Mouse (Mus musculus) CD4-positive, CD25-positive, alpha-beta regulatory T cell, adult 2 months (primary cell): ENCODE measurements at regions not wholly inside any gene's neighbourhood (a gene's known extent, or its start where the extent isn't known, plus 50 kb on each side); places are given as distances from the start of the nearest gene placed in this dataset.
"Not testable (repeated sequence)": the region's sequence is repeated elsewhere in the genome, so short reads cannot be mapped to it uniquely, and the experiment has no call there.

ENCODE experiments used
- DNase-seq: peaks from one replicate; pipeline ENCODE4 v3.0.0-alpha.2; 2012; ENCODE audit warnings: low read depth, low spot score

- no peak for DNase-seq
These were observed 272.7 kb downstream of the Diras2 start for GRCm38 (mm10) chr13:52258373-52258772.

DNA sequence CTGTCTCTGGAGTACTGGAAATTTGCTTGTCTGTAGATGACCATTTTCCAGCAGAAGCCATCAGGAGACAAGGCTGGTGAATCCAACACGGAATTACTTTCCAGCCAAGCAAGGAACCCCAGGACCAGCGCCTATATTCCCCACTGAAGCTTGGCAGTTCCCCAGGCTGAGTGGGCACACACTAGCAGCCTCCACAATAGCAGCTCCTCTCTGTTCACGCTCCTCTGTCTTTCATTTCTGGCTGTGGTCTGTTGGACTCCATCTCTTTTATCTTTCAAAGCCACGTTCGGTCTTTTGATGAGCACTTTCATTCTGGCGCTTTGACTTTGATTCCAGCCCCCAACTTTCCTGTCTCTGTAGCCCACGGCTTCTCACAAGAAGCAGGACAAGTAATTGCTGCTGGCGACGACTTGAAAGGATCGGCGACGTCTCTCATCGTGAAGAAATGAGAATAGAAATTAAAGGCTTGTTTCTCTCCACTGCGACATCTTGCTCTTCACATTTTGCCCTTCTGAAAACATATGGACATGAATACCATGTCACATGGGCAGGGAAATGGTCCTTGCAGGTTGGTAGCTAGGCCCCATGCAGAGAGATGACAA is 268.0 kb downstream of the Diras2 start:
- DNase-seq = no peak

GRCm38 (mm10) chr13:52268279-52268678 is 262.8 kb downstream of the Diras2 start:
- DNase-seq = no peak

DNA sequence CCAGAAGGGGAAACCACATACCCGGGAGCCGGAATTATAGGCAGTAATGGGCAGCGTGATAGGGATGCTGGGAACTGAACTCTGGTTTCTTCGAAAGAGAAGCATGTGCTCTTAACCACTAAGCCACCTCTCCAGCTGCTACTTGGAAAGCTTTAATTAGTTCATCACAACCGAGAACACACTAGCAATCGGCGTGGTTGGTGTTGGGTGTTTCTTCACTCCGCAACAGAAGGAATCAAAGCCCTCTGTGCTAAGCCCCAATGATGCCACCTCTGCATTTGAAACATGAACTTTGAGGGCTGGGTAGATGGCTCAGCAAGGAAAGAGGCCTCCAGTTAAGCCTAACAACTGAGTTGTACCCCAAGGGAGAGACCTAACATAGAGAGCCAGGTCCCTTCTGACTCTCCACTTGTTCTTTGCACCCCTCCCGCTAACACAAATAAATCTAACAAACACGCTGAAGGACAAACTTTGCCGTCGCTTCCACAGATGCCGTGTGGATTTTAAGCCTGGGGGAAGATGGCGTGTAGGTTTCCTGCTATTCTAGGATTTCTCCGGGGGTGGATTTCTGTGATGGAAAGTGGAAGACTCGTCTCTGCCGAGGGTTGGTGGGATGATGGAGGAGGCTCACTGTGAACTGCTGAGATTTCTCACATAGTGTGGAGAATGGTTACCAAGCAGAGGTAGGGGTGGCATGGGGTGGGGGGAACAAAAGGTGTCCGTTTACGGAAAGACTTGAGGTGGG is 257.4 kb downstream of the Diras2 start:
- DNase-seq = no peak

DNA sequence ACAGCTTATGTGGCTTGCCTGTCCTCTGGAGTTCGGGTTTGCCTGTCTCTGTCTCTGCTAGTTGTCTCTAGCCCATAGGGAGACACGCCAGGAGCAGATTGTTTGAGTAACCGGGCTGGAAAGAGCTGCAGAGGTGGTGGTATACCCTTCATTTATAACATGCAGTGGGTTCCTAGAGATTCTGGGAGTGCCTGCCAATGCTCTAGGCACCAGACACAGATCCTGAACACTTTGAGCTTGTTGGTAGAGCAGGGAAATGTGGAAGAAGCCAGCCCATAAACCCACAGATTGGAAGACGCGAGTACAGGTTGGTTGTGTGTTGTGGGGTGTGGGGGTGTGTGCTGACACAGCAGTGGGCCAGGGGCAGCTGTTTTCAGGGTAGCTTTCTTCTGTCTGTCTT is 255.9 kb downstream of the Diras2 start:
- DNase-seq = no peak

- peak; percentile 65 for DNase-seq
These were observed 255.4 kb downstream of the Diras2 start for GRCm38 (mm10) chr13:52275675-52276074.

DNA sequence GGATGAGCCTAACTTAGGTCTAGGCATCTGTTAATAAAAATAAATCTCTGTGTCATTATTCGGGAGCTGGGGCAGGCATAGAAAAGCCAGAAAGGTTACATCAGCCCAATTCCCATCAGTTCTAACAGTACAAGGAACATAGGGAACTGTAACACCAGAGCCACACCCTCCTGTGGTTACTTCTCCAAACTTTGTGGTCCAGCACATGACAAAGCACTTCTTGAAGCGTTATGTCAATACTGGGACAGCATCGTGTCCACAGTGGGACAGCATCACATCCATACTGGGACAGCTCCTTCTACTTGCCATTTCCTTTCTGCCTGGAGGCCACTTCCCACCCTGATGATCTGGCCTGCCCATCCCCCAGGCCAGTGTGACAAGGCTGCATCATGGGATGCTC is 253.9 kb downstream of the Diras2 start:
- no peak for DNase-seq

GRCm38 (mm10) chr13:52278831-52279230 is 252.2 kb downstream of the Diras2 start:
- no peak for DNase-seq

DNA sequence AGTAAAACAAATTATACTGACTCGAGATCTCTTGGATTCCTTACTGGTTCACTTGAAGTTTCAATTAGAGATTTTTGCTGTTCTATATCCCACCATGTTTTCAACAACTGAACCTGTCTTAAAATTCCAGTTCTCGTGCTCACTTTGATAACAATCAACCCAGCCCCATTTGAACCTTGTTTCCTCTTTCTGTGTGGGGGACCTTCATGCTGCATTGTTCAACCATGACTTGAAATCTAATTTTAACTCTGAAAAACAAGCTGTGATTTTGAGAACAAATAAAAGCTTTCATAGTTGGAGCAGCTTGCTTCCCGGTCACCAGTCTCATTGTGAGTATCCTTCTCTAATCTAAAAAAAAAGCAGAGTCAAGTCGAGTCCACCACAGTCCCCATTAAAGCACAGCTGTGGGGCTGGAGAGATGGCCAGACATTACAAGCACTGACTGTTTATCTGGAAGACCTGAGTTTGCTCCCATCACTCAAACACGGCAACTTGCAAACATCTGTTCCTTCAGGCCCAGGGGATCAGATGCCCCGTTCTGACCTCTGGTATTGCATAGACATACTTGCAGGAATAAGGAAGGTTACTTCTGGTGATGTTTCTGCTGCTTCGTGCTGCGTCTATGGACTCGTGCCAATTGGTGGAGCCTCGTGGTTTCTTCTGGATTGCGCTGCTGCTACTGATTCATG is 251.7 kb downstream of the Diras2 start:
- DNase-seq = no peak

- DNase-seq = no peak
These were observed 251.1 kb downstream of the Diras2 start for GRCm38 (mm10) chr13:52279970-52280348.

DNA sequence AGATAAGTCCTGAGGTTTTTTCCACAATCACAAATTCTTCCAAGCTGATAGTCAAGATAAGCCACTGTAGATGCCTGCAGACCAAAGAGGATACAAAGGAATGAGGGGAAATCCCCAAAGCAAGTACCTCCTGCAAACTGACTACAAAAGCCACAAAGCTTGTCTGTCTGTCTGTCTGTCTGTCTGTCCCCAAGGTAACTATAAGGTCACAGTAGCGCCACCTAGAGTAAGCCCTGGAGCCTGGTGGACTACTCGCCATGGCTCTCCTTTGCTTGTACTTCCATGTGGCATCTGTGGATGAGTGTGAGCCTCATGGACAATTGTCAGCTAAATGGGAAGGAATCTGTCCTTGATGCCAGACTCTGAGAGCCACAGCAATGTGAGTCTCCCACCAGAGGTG is 249.8 kb downstream of the Diras2 start:
- peak; percentile 23 for DNase-seq

GRCm38 (mm10) chr13:52282500-52282899 is 248.6 kb downstream of the Diras2 start:
- no peak for DNase-seq

DNA sequence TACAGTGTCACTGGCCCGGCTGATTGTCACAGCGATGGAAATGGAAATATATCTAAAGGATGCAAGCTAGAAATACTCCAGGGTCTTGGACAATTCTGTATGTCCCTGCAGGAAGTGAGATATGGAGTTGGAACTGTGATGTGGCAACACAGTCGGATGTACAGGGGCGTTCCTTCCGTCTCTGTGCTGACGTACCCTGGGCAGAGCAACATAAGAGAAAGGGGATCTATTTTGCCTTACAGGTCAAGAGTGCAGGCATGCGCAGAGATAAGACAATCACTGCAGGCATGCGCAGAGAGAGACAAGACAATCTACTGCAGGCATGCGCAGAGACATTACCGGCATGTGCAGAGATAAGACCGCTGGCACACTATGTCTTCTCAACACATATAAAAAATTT is 247.6 kb downstream of the Diras2 start:
- DNase-seq = peak; percentile 38

DNA sequence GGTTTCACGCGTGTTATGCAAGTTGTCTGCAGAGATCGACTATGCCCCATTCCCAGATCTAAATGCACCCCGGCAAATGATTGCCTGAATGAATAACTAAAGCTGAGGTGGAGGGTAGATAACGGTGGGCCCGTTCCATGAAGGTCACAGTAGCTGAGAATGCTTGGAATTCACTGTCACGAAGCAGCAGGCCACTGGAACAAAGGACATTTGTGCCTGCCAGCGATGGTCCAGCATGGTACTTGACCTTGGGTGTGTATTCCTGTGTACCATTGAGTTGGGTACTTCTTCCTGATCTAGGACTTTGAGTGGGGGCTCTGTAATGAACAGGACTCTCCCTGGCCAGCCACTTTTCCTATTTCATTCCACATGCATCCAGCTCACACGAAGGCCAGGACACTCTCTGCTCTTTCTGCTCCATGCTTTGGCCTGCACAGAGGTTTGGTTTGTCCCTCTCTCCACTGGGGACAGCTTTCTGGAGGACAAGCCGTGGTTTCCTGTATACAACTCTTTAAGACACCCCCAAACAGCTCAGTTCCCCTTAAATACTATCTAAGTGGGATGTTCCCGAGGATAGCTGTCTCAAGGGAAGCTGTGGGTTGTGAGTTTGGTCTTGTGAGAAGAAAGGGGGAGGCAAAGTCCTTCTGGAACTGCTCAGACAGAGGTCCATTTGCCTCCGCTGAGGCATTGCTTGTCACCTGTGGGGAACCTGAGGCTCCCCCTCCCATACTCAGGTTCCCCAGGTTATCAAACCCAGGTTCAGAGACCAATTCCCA is 246.9 kb downstream of the Diras2 start:
- no peak for DNase-seq

DNA sequence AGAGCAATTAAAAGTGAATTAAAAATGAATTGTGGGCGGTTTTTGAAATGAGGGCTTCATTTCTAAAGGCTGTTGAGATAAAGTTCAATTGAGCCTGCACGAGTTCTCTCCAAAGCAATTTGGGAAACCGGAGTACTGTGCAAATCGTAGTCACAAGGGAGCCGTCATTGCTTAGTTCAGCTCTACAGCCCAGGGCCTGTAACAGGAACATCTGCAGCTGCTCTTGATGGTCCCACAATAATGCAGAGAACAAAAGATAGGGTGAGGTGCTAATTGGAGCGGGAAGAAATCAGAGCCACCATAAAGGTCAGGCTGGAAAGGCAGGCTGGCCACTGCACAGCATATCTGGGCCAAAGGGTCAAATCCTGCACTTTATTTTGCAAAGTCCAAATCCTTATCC is 242.7 kb downstream of the Diras2 start:
- no peak for DNase-seq

DNA sequence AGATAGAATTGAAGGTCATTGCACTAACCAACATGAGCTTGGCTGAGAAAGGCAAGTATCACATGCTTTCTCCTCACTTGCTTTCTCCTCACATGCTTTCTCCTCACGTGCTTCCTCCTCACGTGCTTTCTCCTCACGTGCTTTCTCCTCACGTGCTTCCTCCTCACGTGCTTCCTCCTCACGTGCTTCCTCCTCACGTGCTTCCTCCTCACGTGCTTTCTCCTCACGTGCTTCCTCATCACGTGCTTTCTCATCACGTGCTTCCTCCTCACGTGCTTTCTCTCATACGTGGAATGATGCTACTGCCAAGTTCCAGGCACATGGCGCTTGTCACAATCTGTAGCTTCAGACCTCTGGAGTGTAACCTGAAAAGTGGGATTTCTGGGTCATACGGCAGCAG is 235.2 kb downstream of the Diras2 start:
- no peak for DNase-seq

- DNase-seq = no peak
These were observed 234.4 kb downstream of the Diras2 start for GRCm38 (mm10) chr13:52296541-52297276.

GRCm38 (mm10) chr13:52297277-52297623 is 233.8 kb downstream of the Diras2 start:
- DNase-seq = no peak

DNA sequence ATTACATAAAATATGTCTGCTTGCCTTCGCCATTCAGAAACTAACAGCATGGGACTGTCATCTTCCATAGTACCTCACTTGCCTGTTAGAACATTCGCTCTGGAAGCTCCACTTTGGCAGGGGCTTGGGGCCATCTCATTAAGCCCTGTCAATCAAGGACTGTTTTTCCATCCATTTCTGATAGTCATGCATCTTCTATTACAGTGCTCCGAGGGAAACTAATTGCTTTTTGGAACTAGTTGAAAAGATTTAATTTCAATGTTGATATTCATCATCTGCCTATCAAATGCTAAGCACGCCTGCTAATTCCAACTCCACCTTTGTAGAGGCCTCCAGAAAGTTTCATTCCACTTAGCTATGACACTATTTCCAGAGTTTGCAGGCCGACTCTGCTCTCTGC is 232.7 kb downstream of the Diras2 start:
- no peak for DNase-seq

DNA sequence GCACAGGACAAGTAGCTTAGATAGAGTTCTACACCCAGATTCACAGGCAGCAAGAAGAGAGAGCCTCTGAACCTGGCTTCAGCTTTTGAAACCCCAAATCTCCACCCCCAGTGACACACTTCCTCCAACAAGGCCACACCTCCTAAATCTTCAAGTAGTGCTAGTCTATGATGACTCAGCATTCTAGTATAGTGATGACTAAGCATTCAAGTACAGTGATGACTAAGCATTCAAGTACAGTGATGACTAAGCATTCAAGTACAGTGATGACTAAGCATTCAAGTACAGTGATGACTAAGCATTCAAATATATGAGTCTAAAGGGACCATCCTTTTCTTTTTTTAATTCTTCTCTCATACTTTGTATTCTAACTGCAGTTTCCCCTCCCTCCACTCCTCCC is 225.8 kb downstream of the Diras2 start:
- not testable (repeated sequence) for DNase-seq

DNA sequence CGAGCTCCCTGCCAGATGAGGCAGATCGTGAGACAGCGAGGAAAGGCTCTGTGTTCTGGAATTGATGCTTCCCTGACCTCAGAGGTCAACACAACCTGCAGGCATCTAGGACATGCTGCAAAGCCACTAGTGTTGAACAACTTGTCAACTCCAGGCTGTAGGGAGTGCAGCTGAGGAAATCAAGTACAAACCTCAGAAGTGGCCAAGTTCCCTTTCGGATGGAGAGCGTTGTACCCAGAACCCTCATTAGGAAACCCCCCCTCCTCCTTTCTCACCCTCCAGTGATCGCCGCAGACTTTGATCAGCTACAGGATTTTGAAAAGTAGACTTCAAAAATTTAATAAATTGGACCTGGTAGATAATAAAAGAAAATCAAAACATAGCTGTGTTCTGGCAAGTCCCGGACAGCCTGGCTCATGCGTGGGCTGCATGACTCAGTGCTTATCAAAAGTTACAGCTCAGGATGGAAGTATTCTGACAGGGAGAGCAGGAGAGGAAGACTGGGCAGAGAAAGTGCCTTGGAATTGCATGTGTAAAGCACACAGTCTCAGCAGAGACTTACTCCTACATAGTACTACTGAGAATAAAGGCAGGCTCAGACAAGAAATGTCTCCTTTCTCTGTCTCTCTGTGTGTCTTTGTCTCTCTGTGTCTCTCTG is 224.2 kb downstream of the Diras2 start:
- DNase-seq = no peak
